ENCODE assay signal across 8 mouse cellular contexts in genomic region chr16:31896971-31897774, GRCm38 (mm10). TPM values are rescaled to one million over a fixed set of nuclear protein-coding genes. Genes with fewer than 3 reads are reported as not detected.
DNase-seq lines count a peak whose midpoint lies in the region; ATAC-seq and TF ChIP-seq lines count a peak whose summit lies in the region.

No protein-coding gene starts in this region.

- H3K27ac ChIP-seq in layer of hippocampus, adult 2 months = peak overlapping the region; percentile 88

- DNase-seq in layer of hippocampus, adult 2 months (ENCODE audit: low spot score in 2 of 2) = peak; percentile 46 to 50
- DNase-seq in layer of hippocampus, adult 9-10 months (ENCODE audit: low spot score) = no peak
- DNase-seq in cerebellum, postnatal 36 days = peak; percentile 52 to 59
- peak; percentile 76 for DNase-seq in left cerebral cortex, adult 11 months (ENCODE audit: low spot score)
- peak; percentile 28 for DNase-seq in lung, postnatal 14 days
- DNase-seq in right cerebral cortex, postnatal 25 days = peak; percentile 83
- DNase-seq in thymus, postnatal 0 days (ENCODE audit: low spot score) = no peak

- peak overlapping the region; percentile 37 for H3K4me3 ChIP-seq in layer of hippocampus, adult 2 months

- ATAC-seq in granulocyte monocyte progenitor cell, adult 5-6 weeks (replicated peaks; ENCODE audit: poor library complexity, severe bottlenecking) = peak; percentile 52

- peak; percentile 37 for TF ChIP-seq CTCF in layer of hippocampus, adult 2 months (conservative IDR thresholded peaks at IDR 0.05)

RNA-seq across cellular contexts. Expression of gene Meltf, which starts 18.6 kb away (rescaled TPM):
- under 1 TPM; 0.20 to 0.29 TPM for total RNA-seq in layer of hippocampus, adult 2 months (2021)
- total RNA-seq in granulocyte monocyte progenitor cell, adult 5-6 weeks (2014; fragmentation: Nextera tagmentation) = 0.17 TPM in 1 of 2 replicates, not detected in the other
- total RNA-seq in granulocyte monocyte progenitor cell, adult 5-6 weeks (2017) = not detected in 2 replicates
- 0.10 and 0.13 TPM in 2 replicates for polyA plus RNA-seq in thymus, postnatal 0 days (2015; fragmentation: Nextera tagmentation; extraction: Ambion mirVana)

RNA-seq across cellular contexts. Expression of gene Pigz, which starts 36.5 kb away (rescaled TPM):
- total RNA-seq in layer of hippocampus, adult 2 months (2021) = 10 to 100 TPM; 11.9 to 15.6 TPM
- 0.47 TPM in 1 of 2 replicates, not detected in the other for total RNA-seq in granulocyte monocyte progenitor cell, adult 5-6 weeks (2014; fragmentation: Nextera tagmentation)
- total RNA-seq in granulocyte monocyte progenitor cell, adult 5-6 weeks (2017) = not detected in 2 replicates
- polyA plus RNA-seq in thymus, postnatal 0 days (2015; fragmentation: Nextera tagmentation; extraction: Ambion mirVana) = 2.7 and 3.1 TPM in 2 replicates

RNA-seq across cellular contexts. Expression of gene 0610012G03Rik, which starts 51.1 kb away (rescaled TPM):
- total RNA-seq in layer of hippocampus, adult 2 months (2021) = 10 to 100 TPM; 37.6 to 42.1 TPM
- total RNA-seq in granulocyte monocyte progenitor cell, adult 5-6 weeks (2014; fragmentation: Nextera tagmentation) = 26.4 and 32.7 TPM in 2 replicates
- 12.9 and 24.1 TPM in 2 replicates for total RNA-seq in granulocyte monocyte progenitor cell, adult 5-6 weeks (2017)
- 92.1 and 95.1 TPM in 2 replicates for polyA plus RNA-seq in thymus, postnatal 0 days (2015; fragmentation: Nextera tagmentation; extraction: Ambion mirVana)

RNA-seq across cellular contexts. Expression of gene Ncbp2, which starts 51.1 kb away (rescaled TPM):
- 10 to 100 TPM; 49.5 to 52.3 TPM for total RNA-seq in layer of hippocampus, adult 2 months (2021)
- 40.1 and 47.4 TPM in 2 replicates for total RNA-seq in granulocyte monocyte progenitor cell, adult 5-6 weeks (2014; fragmentation: Nextera tagmentation)
- 60.5 and 62.0 TPM in 2 replicates for total RNA-seq in granulocyte monocyte progenitor cell, adult 5-6 weeks (2017)
- polyA plus RNA-seq in thymus, postnatal 0 days (2015; fragmentation: Nextera tagmentation; extraction: Ambion mirVana) = 80.6 and 93.3 TPM in 2 replicates

Comparison
In these comparisons a context has a peak if more than half of its experiments do, and no peak if none do; other contexts are left out.
1. DNase-seq: peak in layer of hippocampus, adult 2 months (2 of 2), cerebellum, postnatal 36 days (2 of 2), left cerebral cortex, adult 11 months (single experiment), lung, postnatal 14 days (single experiment) and right cerebral cortex, postnatal 25 days (single experiment); none in layer of hippocampus, adult 9-10 months (single experiment) and thymus, postnatal 0 days (single experiment).
2. RNA of gene Pigz, which starts 36.5 kb away (total RNA-seq): 11.9 to 15.6 TPM in layer of hippocampus, adult 2 months; 0.47 TPM in granulocyte monocyte progenitor cell, adult 5-6 weeks; every median in the first group is over 4 times any median in the second.